Mouse (Mus musculus): ENCODE measurements at regions not wholly inside any gene's neighbourhood (a gene's known extent, or its start where the extent isn't known, plus 50 kb on each side); places are given as distances from the start of the nearest gene placed in this dataset.
A peak's percentile ranks its signal among the peaks of the same experiment; 100 is the strongest.

GRCm38 (mm10) chr9:94431540-94431939 lies 106.3 kb downstream of the 1190002N15Rik start:
- H3K36me3 ChIP-seq (ENCODE audit: control insufficient read depth, insufficient read depth), result no peaks in the 10 kb centered on the region
- 99% methylated on average over 3 of the region's 3 CpGs for WGBS
- no peaks in the 10 kb centered on the region for H3K4me1 ChIP-seq (replicated peaks; ENCODE audit: control insufficient read depth, insufficient read depth, low read length)
- no peak overlapping the region for H3K9ac ChIP-seq (replicated peaks; ENCODE audit: low read depth, low read length)
- no peaks in the 10 kb centered on the region for H3K27me3 ChIP-seq (replicated peaks; ENCODE audit: control insufficient read depth, insufficient read depth, low read length)
- H3K4me2 ChIP-seq (ENCODE audit: low read length), result no peak overlapping the region
- no peak overlapping the region for H3K4me3 ChIP-seq (replicated peaks; ENCODE audit: low read length)
- no peak overlapping the region for H3K27ac ChIP-seq (ENCODE audit: low read length)
- no peaks in the 10 kb centered on the region for H3K9me3 ChIP-seq (ENCODE audit: control insufficient read depth, low read length)
- ATAC-seq, result no peak

DNA sequence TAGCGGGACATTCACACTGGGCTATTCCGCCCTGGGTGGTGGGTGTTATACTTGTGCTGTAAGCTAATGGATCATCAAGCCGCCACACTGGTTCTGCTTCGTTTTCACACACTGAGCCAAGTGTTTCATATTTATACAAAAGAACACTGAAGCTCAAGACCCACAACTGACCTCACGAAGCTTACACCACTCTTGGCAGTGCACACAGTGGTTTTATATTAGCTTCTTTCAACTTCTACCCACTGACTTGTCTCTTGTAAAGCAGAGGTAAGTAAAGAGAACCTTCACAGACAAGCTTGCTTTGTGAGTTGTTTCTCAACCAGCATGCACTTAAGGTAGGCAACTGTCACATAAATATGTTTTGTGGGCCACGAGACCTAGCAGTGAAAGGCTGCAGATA lies 106.9 kb downstream of the 1190002N15Rik start:
- H3K4me1 ChIP-seq (replicated peaks; ENCODE audit: control insufficient read depth, insufficient read depth, low read length), result no peaks in the 10 kb centered on the region
- no peak overlapping the region for H3K9ac ChIP-seq (replicated peaks; ENCODE audit: low read depth, low read length)
- no peaks in the 10 kb centered on the region for H3K36me3 ChIP-seq (ENCODE audit: control insufficient read depth, insufficient read depth)
- no peaks in the 10 kb centered on the region for H3K27me3 ChIP-seq (replicated peaks; ENCODE audit: control insufficient read depth, insufficient read depth, low read length)
- no peak overlapping the region for H3K4me3 ChIP-seq (replicated peaks; ENCODE audit: low read length)
- no peak overlapping the region for H3K4me2 ChIP-seq (ENCODE audit: low read length)
- WGBS, result 84% methylated on average over 6 of the region's 6 CpGs
- no peak for ATAC-seq
- no peak overlapping the region for H3K27ac ChIP-seq (ENCODE audit: low read length)
- H3K9me3 ChIP-seq (ENCODE audit: control insufficient read depth, low read length), result no peaks in the 10 kb centered on the region

DNA sequence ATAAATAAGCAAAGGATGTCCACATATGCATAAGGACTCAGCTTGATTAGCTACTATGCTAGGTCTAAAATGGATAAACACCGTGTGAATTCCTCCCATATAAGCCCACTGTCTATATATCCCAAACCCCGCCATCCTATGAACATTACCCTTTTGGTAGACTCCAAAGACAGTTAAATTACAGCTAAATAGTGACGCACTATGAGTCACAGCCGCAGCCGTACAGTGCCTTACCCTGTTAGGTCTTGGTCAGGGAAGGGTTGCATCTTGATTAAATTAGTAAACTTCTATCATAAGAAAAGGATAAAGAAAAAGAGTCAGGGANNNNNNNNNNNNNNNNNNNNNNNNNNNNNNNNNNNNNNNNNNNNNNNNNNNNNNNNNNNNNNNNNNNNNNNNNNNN lies 111.1 kb downstream of the 1190002N15Rik start:
- Histone ChIP-seq H3K27me3 (replicated peaks; ENCODE audit: control insufficient read depth, insufficient read depth, low read length) (no peaks in the 10 kb centered on the region), H3K4me1 (replicated peaks; ENCODE audit: control insufficient read depth, insufficient read depth, low read length) (no peaks in the 10 kb centered on the region), H3K9me3 (ENCODE audit: control insufficient read depth, low read length) (no peaks in the 10 kb centered on the region), H3K9ac (replicated peaks; ENCODE audit: low read depth, low read length) (no peak overlapping the region), H3K36me3 (ENCODE audit: control insufficient read depth, insufficient read depth) (no peaks in the 10 kb centered on the region), H3K4me2 (ENCODE audit: low read length) (no peak overlapping the region), H3K4me3 (replicated peaks; ENCODE audit: low read length) (no peak overlapping the region), H3K27ac (ENCODE audit: low read length) (no peak overlapping the region)
- no peak for ATAC-seq
- whole genome bisulfite sequencing, result 95% methylated on average over 5 of the region's 5 CpGs

- 19% methylated on average over 6 of the region's 6 CpGs for WGBS
- Histone ChIP-seq H3K4me2 (ENCODE audit: low read length) (no peak overlapping the region), H3K4me3 (replicated peaks; ENCODE audit: low read length) (no peak overlapping the region), H3K4me1 (replicated peaks; ENCODE audit: control insufficient read depth, insufficient read depth, low read length) (no peaks in the 10 kb centered on the region), H3K36me3 (ENCODE audit: control insufficient read depth, insufficient read depth) (no peaks in the 10 kb centered on the region), H3K27me3 (replicated peaks; ENCODE audit: control insufficient read depth, insufficient read depth, low read length) (no peaks in the 10 kb centered on the region), H3K27ac (ENCODE audit: low read length) (no peak overlapping the region), H3K9me3 (ENCODE audit: control insufficient read depth, low read length) (no peaks in the 10 kb centered on the region), H3K9ac (replicated peaks; ENCODE audit: low read depth, low read length) (no peak overlapping the region)
- ATAC-seq, result no peak
These were observed 112.1 kb downstream of the 1190002N15Rik start for GRCm38 (mm10) chr9:94425804-94426203.

DNA sequence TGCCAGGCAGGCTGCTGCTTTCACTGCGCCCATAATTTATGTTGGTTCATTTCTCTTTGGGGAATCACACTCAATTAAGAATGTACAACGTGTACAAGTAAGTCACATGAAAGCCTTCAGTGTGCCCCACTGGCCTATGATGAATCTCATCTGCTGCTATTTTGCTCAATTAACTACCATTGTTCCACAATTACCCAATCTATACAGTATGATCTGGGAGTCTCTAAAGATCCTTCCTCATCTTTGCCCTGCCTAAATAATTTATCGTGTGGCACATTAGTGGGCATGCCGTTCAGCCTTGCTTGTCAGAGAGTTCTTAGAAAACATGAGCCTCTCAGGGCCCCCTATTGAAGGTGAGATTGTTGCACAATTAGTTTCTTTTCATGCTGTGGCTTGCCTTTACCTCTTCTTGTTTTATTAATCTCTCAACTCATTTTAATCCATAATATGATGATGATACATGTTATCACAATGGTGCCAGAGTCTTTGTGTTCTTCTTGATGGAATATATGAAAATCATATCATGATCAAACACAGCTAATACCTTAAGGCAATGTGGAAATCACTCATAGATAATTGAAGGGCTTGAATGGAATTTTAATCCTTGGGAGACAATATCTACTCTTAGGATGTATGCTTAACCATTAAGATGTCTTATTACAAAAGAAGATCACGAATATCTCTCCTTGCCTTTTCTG lies 113.3 kb downstream of the 1190002N15Rik start:
- Histone ChIP-seq H3K4me2 (ENCODE audit: low read length) (no peak overlapping the region), H3K9me3 (ENCODE audit: control insufficient read depth, low read length) (no peaks in the 10 kb centered on the region), H3K27ac (ENCODE audit: low read length) (no peak overlapping the region), H3K9ac (replicated peaks; ENCODE audit: low read depth, low read length) (no peak overlapping the region), H3K4me1 (replicated peaks; ENCODE audit: control insufficient read depth, insufficient read depth, low read length) (no peaks in the 10 kb centered on the region), H3K36me3 (ENCODE audit: control insufficient read depth, insufficient read depth) (no peaks in the 10 kb centered on the region), H3K4me3 (replicated peaks; ENCODE audit: low read length) (no peak overlapping the region), H3K27me3 (replicated peaks; ENCODE audit: control insufficient read depth, insufficient read depth, low read length) (no peaks in the 10 kb centered on the region)
- ATAC-seq, result no peak
- 37% methylated on average over 5 of the region's 5 CpGs for WGBS

DNA sequence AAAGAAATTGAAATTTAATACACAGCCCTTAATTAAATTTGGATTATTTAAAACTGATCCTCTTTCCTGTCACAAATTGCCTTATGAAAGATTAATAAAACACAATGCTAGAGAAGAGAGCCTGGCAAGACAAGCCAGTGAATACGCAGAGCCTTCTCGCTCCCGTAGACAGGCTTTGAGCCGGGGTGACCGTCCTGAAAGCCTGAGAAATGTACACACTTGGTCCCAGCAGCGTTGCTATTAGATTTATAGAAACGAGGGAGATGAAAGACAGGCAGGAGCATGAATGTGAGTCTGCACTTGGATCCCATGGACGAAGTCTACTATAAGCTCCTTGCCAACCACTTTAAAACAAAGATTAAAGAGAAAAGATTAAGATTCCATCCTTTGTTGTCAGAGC lies 127.3 kb downstream of the 1190002N15Rik start:
- no peak overlapping the region for H3K4me3 ChIP-seq (replicated peaks; ENCODE audit: low read length)
- WGBS, result 26% methylated on average over 8 of the region's 8 CpGs
- peak overlapping the region; percentile 53 for H3K27ac ChIP-seq (ENCODE audit: low read length)
- peak; percentile 35; the same call in 1 of the 2 replicates for ATAC-seq
- no peak overlapping the region for H3K4me2 ChIP-seq (ENCODE audit: low read length)
- no peak overlapping the region for H3K9ac ChIP-seq (replicated peaks; ENCODE audit: low read depth, low read length)
- H3K36me3 ChIP-seq (ENCODE audit: control insufficient read depth, insufficient read depth), result no peaks in the 10 kb centered on the region
- H3K9me3 ChIP-seq (ENCODE audit: control insufficient read depth, low read length), result no peaks in the 10 kb centered on the region
- H3K4me1 ChIP-seq (replicated peaks; ENCODE audit: control insufficient read depth, insufficient read depth, low read length), result peaks cover 10% of the 10 kb centered on the region
- no peaks in the 10 kb centered on the region for H3K27me3 ChIP-seq (replicated peaks; ENCODE audit: control insufficient read depth, insufficient read depth, low read length)

GRCm38 (mm10) chr9:94410042-94410441 lies 127.8 kb downstream of the 1190002N15Rik start:
- no peak overlapping the region for H3K4me2 ChIP-seq (ENCODE audit: low read length)
- H3K4me1 ChIP-seq (replicated peaks; ENCODE audit: control insufficient read depth, insufficient read depth, low read length), result peaks cover 10% of the 10 kb centered on the region

DNA sequence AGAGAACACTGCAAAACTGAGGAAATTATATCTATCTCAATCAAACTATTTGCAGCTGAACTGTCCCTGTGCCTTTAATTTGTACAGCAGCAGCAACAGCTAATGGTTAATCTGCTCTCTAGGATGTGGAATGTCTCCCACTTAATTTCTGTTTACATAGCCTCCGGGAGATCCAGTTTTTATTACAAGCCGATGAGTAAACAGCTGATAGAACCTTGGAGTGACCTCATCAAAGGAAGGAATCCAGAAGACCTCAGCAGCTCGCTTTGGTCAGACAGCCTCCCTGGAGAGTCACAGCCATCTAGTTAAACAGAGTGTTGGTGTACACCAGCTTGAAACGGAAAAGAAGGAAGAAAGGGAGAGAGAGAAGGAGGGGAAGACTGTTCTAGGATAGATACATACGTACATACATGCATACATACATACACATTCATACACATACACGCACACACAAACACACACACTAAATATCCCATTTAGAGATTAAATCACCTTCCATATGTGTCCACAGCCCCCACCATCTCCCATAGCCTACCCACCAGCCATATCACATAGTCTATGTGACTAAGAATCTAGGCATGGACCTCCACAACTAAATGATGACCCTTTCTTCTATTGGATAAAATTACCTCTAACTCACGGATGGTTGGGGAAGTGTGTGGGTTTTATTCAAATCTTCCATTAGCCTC lies 129.1 kb downstream of the 1190002N15Rik start:
- Histone ChIP-seq H3K27me3 (replicated peaks; ENCODE audit: control insufficient read depth, insufficient read depth, low read length) (no peaks in the 10 kb centered on the region), H3K4me3 (replicated peaks; ENCODE audit: low read length) (no peak overlapping the region), H3K27ac (ENCODE audit: low read length) (no peak overlapping the region), H3K4me2 (ENCODE audit: low read length) (no peak overlapping the region), H3K36me3 (ENCODE audit: control insufficient read depth, insufficient read depth) (no peaks in the 10 kb centered on the region), H3K9ac (replicated peaks; ENCODE audit: low read depth, low read length) (no peak overlapping the region), H3K4me1 (replicated peaks; ENCODE audit: control insufficient read depth, insufficient read depth, low read length) (peaks cover 10% of the 10 kb centered on the region), H3K9me3 (ENCODE audit: control insufficient read depth, low read length) (no peaks in the 10 kb centered on the region)
- 63% methylated on average over 7 of the region's 7 CpGs for WGBS
- no peak for ATAC-seq

More at GRCm38 (mm10) chr9:94410042-94410441, 127.8 kb downstream of the 1190002N15Rik start:
- no peaks in the 10 kb centered on the region for H3K9me3 ChIP-seq (ENCODE audit: control insufficient read depth, low read length)
- ATAC-seq, result peak; percentile 95
- H3K27ac ChIP-seq (ENCODE audit: low read length), result no peak overlapping the region
- H3K9ac ChIP-seq (replicated peaks; ENCODE audit: low read depth, low read length), result no peak overlapping the region
- no peaks in the 10 kb centered on the region for H3K36me3 ChIP-seq (ENCODE audit: control insufficient read depth, insufficient read depth)
- no peaks in the 10 kb centered on the region for H3K27me3 ChIP-seq (replicated peaks; ENCODE audit: control insufficient read depth, insufficient read depth, low read length)
- WGBS, result 12% methylated on average over 3 of the region's 3 CpGs
- H3K4me3 ChIP-seq (replicated peaks; ENCODE audit: low read length), result no peak overlapping the region

DNA sequence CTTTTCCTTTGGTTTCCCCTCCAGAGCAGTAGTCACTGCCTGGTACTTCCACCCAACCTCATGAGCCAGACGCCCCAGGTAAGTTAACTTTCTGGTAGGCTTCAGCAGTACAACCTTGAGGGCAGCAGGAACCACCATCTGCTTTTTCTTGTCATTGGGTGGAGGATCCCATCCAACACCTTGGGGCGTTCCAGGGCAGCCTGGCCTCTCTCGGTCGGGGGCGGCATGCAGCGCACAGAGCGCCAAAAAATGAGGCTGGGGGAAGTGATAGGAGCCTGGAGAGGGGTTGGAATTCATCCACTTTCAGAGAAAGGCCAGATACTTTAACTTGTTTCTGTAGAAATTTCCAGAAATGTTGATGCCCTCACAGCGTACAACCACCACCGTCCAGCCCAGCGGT lies 130.2 kb downstream of the 1190002N15Rik start:
- H3K27ac ChIP-seq (ENCODE audit: low read length), result no peak overlapping the region
- ATAC-seq, result no peak
- no peak overlapping the region for H3K4me2 ChIP-seq (ENCODE audit: low read length)
- no peak overlapping the region for H3K9ac ChIP-seq (replicated peaks; ENCODE audit: low read depth, low read length)
- no peaks in the 10 kb centered on the region for H3K9me3 ChIP-seq (ENCODE audit: control insufficient read depth, low read length)
- no peak overlapping the region for H3K4me3 ChIP-seq (replicated peaks; ENCODE audit: low read length)
- H3K27me3 ChIP-seq (replicated peaks; ENCODE audit: control insufficient read depth, insufficient read depth, low read length), result no peaks in the 10 kb centered on the region
- peaks cover 10% of the 10 kb centered on the region for H3K4me1 ChIP-seq (replicated peaks; ENCODE audit: control insufficient read depth, insufficient read depth, low read length)
- no peaks in the 10 kb centered on the region for H3K36me3 ChIP-seq (ENCODE audit: control insufficient read depth, insufficient read depth)
- 93% methylated on average over 10 of the region's 10 CpGs for WGBS
